Mouse (Mus musculus): ENCODE data around the gene Trim17. TPM values are rescaled to one million over a fixed set of nuclear protein-coding genes. Genes with fewer than 3 reads are reported as not detected.
"Not testable (repeated sequence)": the region's sequence is repeated elsewhere in the genome, so short reads cannot be mapped to it uniquely, and the experiment has no call there.

Trim17 gene
- total RNA-seq, 2 experiments from 2014 or later: 5.3 to 6.5 TPM

- DNase-seq (ENCODE audit: low spot score in 2 of 2): peak; percentile 69 to 77
- Histone ChIP-seq H3K27ac (peak overlapping the region; percentile 98), H3K4me3 (peak overlapping the region; percentile 77)
- TF ChIP-seq CTCF (conservative IDR thresholded peaks at IDR 0.05): no peak
These were observed 4.7 kb upstream of the Trim17 start for GRCm38 (mm10) chr11:58949480-58950431.

DNA sequence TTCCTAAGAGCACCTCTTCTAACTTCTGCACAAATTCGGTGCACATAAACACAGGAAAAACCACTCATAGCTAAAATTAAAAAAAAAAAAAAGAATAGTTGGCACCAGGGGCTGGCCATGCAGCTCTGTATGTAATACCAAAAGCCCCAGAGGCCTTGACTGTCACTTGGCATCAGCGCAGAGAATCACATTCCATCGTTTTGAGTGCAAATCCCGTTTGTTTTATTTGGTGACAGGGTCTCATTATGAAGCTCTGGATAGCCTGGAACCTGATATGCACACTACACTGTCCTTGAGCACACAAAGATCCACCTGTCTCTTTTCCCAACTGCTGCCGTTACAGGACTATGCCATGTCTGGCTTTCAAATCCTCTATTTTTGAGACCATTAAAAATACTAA lies 3.3 kb upstream of the Trim17 start:
- Histone ChIP-seq H3K4me3 (no peak overlapping the region), H3K27ac (peak overlapping the region; percentile 98; the same call in 1 of the 2 replicates)
- no peak for DNase-seq (ENCODE audit: low spot score in 2 of 2)
- no peak for TF ChIP-seq CTCF (conservative IDR thresholded peaks at IDR 0.05)

DNA sequence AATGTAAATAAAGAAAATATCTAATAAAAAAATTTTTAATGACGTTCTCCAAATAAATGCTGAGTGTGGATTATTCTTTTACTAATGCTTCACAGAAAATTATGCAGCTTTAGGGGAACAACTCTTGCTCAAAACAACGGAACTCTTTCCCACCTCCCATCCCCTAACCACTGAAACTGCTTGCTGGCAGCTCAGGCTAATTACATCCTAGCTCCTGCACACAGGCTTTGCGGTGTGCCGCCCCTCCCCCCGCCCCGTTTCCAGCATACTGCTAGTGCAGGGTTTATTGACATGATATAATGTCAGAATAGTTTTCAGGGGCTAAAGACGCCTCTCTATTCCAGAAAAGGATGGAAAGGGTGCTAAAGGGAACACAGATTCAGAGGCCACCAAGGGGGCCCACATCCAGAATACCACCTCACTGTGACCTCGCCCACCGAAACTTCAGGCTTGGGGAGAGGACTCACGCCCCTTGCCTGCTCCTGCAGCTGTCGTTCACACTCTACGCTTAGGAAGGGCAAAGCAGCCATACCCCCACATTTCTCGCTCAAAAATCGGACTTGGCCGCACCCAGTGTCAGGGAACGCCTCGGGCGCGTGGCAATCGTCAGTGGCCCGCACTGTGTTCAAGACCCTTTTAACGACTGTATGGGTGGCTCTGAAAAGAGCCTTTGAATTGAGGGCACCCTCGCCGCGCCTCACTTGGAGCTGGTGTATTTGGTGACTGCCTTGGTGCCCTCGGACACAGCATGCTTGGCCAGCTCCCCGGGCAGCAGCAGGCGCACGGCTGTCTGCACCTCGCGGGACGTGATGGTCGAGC lies 925 bp upstream of the Trim17 start:
- TF ChIP-seq CTCF (conservative IDR thresholded peaks at IDR 0.05): peak; percentile 37; the same call in 1 of the 2 replicates
- H3K27ac ChIP-seq: peak overlapping the region; percentile 98
- DNase-seq (ENCODE audit: low spot score in 2 of 2): no peak
- H3K4me3 ChIP-seq: peak overlapping the region; percentile 87

DNA sequence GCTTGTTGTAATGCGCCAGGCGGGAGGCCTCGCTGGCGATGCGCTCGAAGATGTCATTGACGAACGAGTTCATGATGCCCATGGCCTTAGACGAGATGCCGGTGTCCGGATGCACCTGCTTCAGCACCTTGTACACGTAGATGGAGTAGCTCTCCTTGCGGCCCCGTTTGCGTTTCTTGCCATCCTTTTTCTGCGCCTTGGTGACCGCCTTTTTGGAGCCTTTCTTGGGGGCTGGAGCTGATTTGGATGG lies 390 bp upstream of the Trim17 start:
- peak overlapping the region; percentile 98 for H3K27ac ChIP-seq
- peak overlapping the region; percentile 87 for H3K4me3 ChIP-seq
- not testable (repeated sequence) for DNase-seq (ENCODE audit: low spot score in 2 of 2)

GRCm38 (mm10) chr11:58955143-58955867 lies 820 bp downstream of the Trim17 start:
- peak overlapping the region; percentile 98 for H3K27ac ChIP-seq
- peak; percentile 24 for TF ChIP-seq CTCF (conservative IDR thresholded peaks at IDR 0.05)
- no peak for DNase-seq (ENCODE audit: low spot score in 2 of 2)
- H3K4me3 ChIP-seq: peak overlapping the region; percentile 87

GRCm38 (mm10) chr11:58955868-58956257 lies 1.4 kb downstream of the Trim17 start:
- Histone ChIP-seq H3K27ac (peak overlapping the region; percentile 98), H3K4me3 (peak overlapping the region; percentile 87)
- no peak for DNase-seq (ENCODE audit: low spot score in 2 of 2)
- TF ChIP-seq CTCF (conservative IDR thresholded peaks at IDR 0.05): no peak

- H3K4me3 ChIP-seq: peak overlapping the region; percentile 87
- no peak for DNase-seq (ENCODE audit: low spot score in 2 of 2)
- H3K27ac ChIP-seq: peak overlapping the region; percentile 98
- no peak for TF ChIP-seq CTCF (conservative IDR thresholded peaks at IDR 0.05)
These were observed 2.9 kb downstream of the Trim17 start for GRCm38 (mm10) chr11:58957226-58957914.

GRCm38 (mm10) chr11:58958536-58958935 lies 4.1 kb downstream of the Trim17 start:
- DNase-seq (ENCODE audit: low spot score in 2 of 2): no peak
- Histone ChIP-seq H3K27ac (peak overlapping the region; percentile 98; the same call in 1 of the 2 replicates), H3K4me3 (peak overlapping the region; percentile 87; the same call in 1 of the 2 replicates)
- TF ChIP-seq CTCF (conservative IDR thresholded peaks at IDR 0.05): no peak

DNA sequence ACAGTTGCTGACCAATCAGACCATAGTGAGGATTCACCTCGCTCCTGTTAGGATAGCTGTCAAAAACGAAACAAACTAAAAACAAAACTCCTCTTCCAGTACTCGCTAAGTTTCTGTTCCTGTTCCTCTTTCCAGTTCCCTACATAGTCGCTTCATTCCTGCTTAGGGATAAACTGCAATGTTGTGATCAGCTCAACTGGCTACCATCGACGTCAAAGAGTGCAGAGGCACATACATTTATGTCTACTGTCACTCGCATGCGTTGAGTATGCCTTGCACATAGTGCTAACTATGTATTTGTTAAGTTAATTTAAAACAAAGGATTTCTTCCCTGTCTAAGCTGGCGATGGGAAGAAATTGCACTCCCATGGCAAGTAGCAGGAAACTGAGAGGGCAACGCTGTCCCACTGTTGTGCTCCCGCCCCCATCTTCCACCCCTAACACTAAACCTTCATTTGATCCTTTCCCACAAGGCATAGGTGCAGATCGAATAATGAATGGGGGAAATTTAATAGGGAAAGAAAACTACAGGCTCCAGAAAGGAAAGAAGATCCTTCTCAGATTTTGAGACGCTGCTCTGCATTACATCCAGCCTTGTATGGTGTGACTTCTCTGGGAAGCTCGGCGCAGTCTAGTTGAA lies 4.8 kb downstream of the Trim17 start:
- H3K27ac ChIP-seq: peak overlapping the region; percentile 98
- no peak for TF ChIP-seq CTCF (conservative IDR thresholded peaks at IDR 0.05)
- no peak for DNase-seq (ENCODE audit: low spot score in 2 of 2)
- peak overlapping the region; percentile 68 for H3K4me3 ChIP-seq

- Histone ChIP-seq H3K4me3 (peak overlapping the region; percentile 68), H3K27ac (peak overlapping the region; percentile 98)
- peak; percentile 58 for TF ChIP-seq CTCF (conservative IDR thresholded peaks at IDR 0.05)
- peak; percentile 73 to 79 for DNase-seq (ENCODE audit: low spot score in 2 of 2)
These were observed 5.5 kb downstream of the Trim17 start for GRCm38 (mm10) chr11:58959921-58960465.

DNA sequence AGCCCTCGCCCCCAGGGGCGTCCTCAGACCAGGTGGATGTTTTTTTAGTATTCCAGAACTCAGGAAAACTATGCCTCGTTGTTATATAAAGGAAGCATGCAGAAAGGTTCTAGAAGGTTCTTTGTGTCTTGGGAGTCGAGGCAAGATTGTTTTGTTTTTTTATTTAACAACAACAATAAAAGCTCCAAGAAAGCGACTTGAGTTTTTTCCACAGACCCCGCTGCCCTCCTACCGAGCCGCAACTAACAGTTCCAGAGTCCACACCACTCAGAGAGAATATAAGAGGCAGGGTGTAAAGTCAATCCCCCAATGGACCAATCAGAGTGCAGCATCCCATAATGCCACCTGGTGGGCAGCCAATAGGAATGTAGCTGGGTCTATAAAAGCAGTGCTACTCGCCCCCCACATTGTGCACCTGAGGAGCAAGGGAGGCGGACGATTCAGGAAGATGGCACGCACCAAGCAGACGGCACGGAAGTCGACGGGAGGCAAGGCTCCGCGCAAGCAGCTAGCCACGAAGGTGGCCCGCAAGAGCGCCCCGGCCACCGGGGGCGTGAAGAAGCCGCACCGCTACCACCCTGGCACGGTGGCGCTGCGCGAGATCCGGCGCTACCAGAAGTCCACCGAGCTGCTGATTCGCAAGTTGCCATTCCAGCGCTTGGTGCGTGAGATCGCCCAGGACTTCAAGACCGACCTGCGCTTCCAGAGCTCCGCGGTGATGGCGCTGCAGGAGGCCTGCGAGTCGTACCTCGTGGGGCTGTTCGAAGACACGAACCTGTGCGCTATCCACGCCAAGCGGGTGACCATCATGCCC lies 7.1 kb downstream of the Trim17 start:
- H3K4me3 ChIP-seq: no peak overlapping the region
- no peak for DNase-seq (ENCODE audit: low spot score in 2 of 2)
- no peak overlapping the region for H3K27ac ChIP-seq
- no peak for TF ChIP-seq CTCF (conservative IDR thresholded peaks at IDR 0.05)

Measured in layer of hippocampus, adult 2 months (tissue).